In the genomic region with DNA sequence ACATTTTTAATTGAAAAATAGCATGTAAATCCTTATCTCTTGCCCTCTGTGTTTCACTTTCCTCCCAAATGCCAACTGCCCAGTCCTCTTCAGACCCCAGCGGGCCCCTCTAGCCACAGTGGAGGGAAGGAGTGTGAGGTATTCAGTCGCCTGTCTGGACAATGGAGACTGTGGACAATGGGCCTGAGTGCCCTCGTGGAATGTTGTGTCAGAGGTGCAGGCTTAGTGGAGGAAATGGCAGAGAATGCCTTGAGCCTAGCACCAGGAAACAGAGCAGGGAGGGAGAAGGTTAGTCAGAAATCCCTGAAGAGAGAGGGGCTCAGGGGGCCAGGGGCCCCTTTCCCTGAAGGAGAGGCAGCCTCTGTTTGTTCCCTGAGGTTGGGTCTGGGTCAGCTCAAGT, we compare ENCODE assay signal across 16 mouse cellular contexts.
DNase-seq lines count a peak whose midpoint lies in the region; ATAC-seq and TF ChIP-seq lines count a peak whose summit lies in the region.
"Had no signal": no experiment of that assay in that cellular context is flagged by ENCODE, and none has a peak within 500 bp of the region (broad histone marks: within the 10 kb centered on the region; RNA-seq: fewer than 3 reads in every experiment).

No protein-coding gene starts in this region.

- intact Hi-C loops in heart, postnatal 36 days (cut with DNase I) = no loop called here

- no peaks in the 10 kb centered on the region for H3K9me3 ChIP-seq in liver, embryonic 11.5 days (ENCODE audit: control insufficient read depth, low read length)
- no peaks in the 10 kb centered on the region for H3K9me3 ChIP-seq in liver, embryonic 12.5 days (replicated peaks)
- H3K9me3 ChIP-seq in intestine, postnatal 0 days (ENCODE audit: control insufficient read depth) = no peaks in the 10 kb centered on the region

- peak; percentile 88 for DNase-seq in heart, adult 11 months
- no peak for DNase-seq in heart, postnatal 36 days
- DNase-seq in liver, embryonic 11.5 days (ENCODE audit: low spot score) = no peak
- peak; percentile 58 for DNase-seq in embryo, embryonic 10.5 days (ENCODE audit: low spot score)
- DNase-seq in frontal cortex, postnatal 36 days (ENCODE audit: low spot score in 2 of 2) = no peak
- no peak for DNase-seq in cerebellum, adult 2 months
- DNase-seq: adrenal gland, postnatal 25 days; B cell, adult 2 months; cerebellum, adult 11-12 months; gastrocnemius, postnatal 36 days; kidney, postnatal 14 days; right cerebral cortex, adult 18-20 months had no signal

- ATAC-seq in liver, embryonic 11.5 days (replicated peaks; ENCODE audit: low FRiP score) = no peak
- no peak for ATAC-seq in liver, embryonic 12.5 days
- ATAC-seq in intestine, postnatal 0 days = no peak

- H3K4me1 ChIP-seq in liver, embryonic 11.5 days (replicated peaks; ENCODE audit: control insufficient read depth, insufficient read depth, low read length) = peaks cover 18% of the 10 kb centered on the region; the same call in 1 of the 2 replicates
- peaks cover 16% of the 10 kb centered on the region; the same call in 1 of the 2 replicates for H3K4me1 ChIP-seq in liver, embryonic 12.5 days
- no peaks in the 10 kb centered on the region for H3K4me1 ChIP-seq in intestine, postnatal 0 days (replicated peaks; ENCODE audit: control insufficient read depth, insufficient read depth, low read length)
- H3K4me1 ChIP-seq in cerebellum, adult 2 months (ENCODE audit: control insufficient read depth, insufficient read depth, low read length) = peaks cover 1% of the 10 kb centered on the region; the same call in 1 of the 2 replicates

- H3K36me3 ChIP-seq in liver, embryonic 11.5 days (ENCODE audit: control insufficient read depth, insufficient read depth, low read length) = no peaks in the 10 kb centered on the region
- no peaks in the 10 kb centered on the region for H3K36me3 ChIP-seq in liver, embryonic 12.5 days
- H3K36me3 ChIP-seq in intestine, postnatal 0 days (ENCODE audit: control insufficient read depth, insufficient read depth) = no peaks in the 10 kb centered on the region

- H3K4me3 ChIP-seq in liver, embryonic 11.5 days (ENCODE audit: low read depth, low read length) = no peak overlapping the region
- no peak overlapping the region for H3K4me3 ChIP-seq in liver, embryonic 12.5 days
- H3K4me3 ChIP-seq in intestine, postnatal 0 days (ENCODE audit: low read depth, low read length) = no peak overlapping the region
- no peak overlapping the region for H3K4me3 ChIP-seq in cerebellum, adult 2 months (replicated peaks; ENCODE audit: insufficient read depth, low read depth, low read length)
- H3K4me3 ChIP-seq: left cerebral cortex, adult 2 months had no signal

- no peak overlapping the region for H3K4me2 ChIP-seq in liver, embryonic 11.5 days
- H3K4me2 ChIP-seq in liver, embryonic 12.5 days = no peak overlapping the region
- no peak overlapping the region for H3K4me2 ChIP-seq in intestine, postnatal 0 days (replicated peaks; ENCODE audit: low read depth)

- TF ChIP-seq CTCF in intestine, postnatal 0 days (IDR thresholded peaks at IDR 0.05; ENCODE audit: low read depth) = no peak
- no peak for TF ChIP-seq CTCF in cerebellum, adult 2 months (IDR thresholded peaks at IDR 0.05; ENCODE audit: borderline replicate concordance, insufficient read depth, low read depth, low read length)

- no peak overlapping the region for H3K9ac ChIP-seq in liver, embryonic 11.5 days (ENCODE audit: low read depth, low read length)
- H3K9ac ChIP-seq in liver, embryonic 12.5 days = no peak overlapping the region
- no peak overlapping the region for H3K9ac ChIP-seq in intestine, postnatal 0 days (ENCODE audit: low read depth, low read length)

- H3K27ac ChIP-seq in liver, embryonic 11.5 days (ENCODE audit: low read depth, low read length) = 0 out of 2 replicates have a peak overlapping the region, but pooled peaks have one; percentile 19
- no peak overlapping the region; the same call in 1 of the 2 replicates for H3K27ac ChIP-seq in liver, embryonic 12.5 days
- 0 out of 2 replicates have a peak overlapping the region, but pooled peaks have one; percentile 28 for H3K27ac ChIP-seq in intestine, postnatal 0 days (ENCODE audit: low read depth, low read length)
- H3K27ac ChIP-seq in cerebellum, adult 2 months (ENCODE audit: insufficient read depth, low read length) = no peak overlapping the region
- H3K27ac ChIP-seq: left cerebral cortex, adult 2 months; macrophage had no signal

- TF ChIP-seq POLR2A in cerebellum, adult 2 months (IDR thresholded peaks at IDR 0.05; ENCODE audit: borderline replicate concordance, insufficient read depth, low read length) = no peak

- 30% methylated on average over 3 of the region's 3 CpGs for WGBS in liver, embryonic 11.5 days
- WGBS in liver, embryonic 12.5 days (ENCODE audit: insufficient replicate concordance) = 18% methylated on average over 3 of the region's 3 CpGs
- WGBS in intestine, postnatal 0 days = 47% methylated on average over 3 of the region's 3 CpGs
- 54% methylated on average over 3 of the region's 3 CpGs for WGBS in cerebellum, adult 2 months

- no peaks in the 10 kb centered on the region for H3K27me3 ChIP-seq in liver, embryonic 11.5 days (replicated peaks; ENCODE audit: control insufficient read depth, insufficient read depth, low read length)
- H3K27me3 ChIP-seq in liver, embryonic 12.5 days (replicated peaks) = 0 out of 2 replicates have a peak, but pooled peaks cover 5% of the 10 kb centered on the region
- H3K27me3 ChIP-seq in intestine, postnatal 0 days (replicated peaks; ENCODE audit: control insufficient read depth, insufficient read depth, low read length) = no peaks in the 10 kb centered on the region
- no peaks in the 10 kb centered on the region for H3K27me3 ChIP-seq in cerebellum, adult 2 months (ENCODE audit: control insufficient read depth, insufficient read depth, low read length)

Comparison
In these comparisons a context has a peak if more than half of its experiments do, and no peak if none do; other contexts are left out.
1. DNase-seq: peak in heart, adult 11 months (single experiment) and embryo, embryonic 10.5 days (single experiment); none in heart, postnatal 36 days (0 of 2), liver, embryonic 11.5 days (single experiment), frontal cortex, postnatal 36 days (0 of 2) and cerebellum, adult 2 months (0 of 2).
2. H3K27ac ChIP-seq: peak in liver, embryonic 11.5 days (single experiment) and intestine, postnatal 0 days (single experiment); none in liver, embryonic 12.5 days (single experiment) and cerebellum, adult 2 months (single experiment).